Mouse (Mus musculus) CD4-positive, CD25-positive, alpha-beta regulatory T cell, adult 4 months (primary cell): ENCODE measurements around the gene 9130409I23Rik. TPM values are rescaled to one million over a fixed set of nuclear protein-coding genes. Genes with fewer than 3 reads are reported as not detected.
A peak's percentile ranks its signal among the peaks of the same experiment; 100 is the strongest.
"Not testable (repeated sequence)": the region's sequence is repeated elsewhere in the genome, so short reads cannot be mapped to it uniquely, and the experiment has no call there.

Experiments
- ATAC-seq: one replicate; pipeline ENCODE4 v1.8.0; 2017
- polyA plus RNA-seq, 2 experiments: library from polyadenylated mRNA; unstranded; fragments of 100-300 nt; shearing (Covaris generic); gene quantifications; one replicate each; pipeline ENCODE4 v1.2.1; 2017

9130409I23Rik gene
- polyA plus RNA-seq, 2 experiments from 2014 or later: not detected

GRCm38 (mm10) chr1:181035015-181035778 is 15.8 kb upstream of the 9130409I23Rik start:
- ATAC-seq: not testable (repeated sequence)

- no peak for ATAC-seq
Measured at GRCm38 (mm10) chr1:181037623-181038022, 13.4 kb upstream of the 9130409I23Rik start.

- ATAC-seq: peak; percentile 45
Measured at GRCm38 (mm10) chr1:181039652-181040051, 11.4 kb upstream of the 9130409I23Rik start.

- ATAC-seq: no peak
Measured at GRCm38 (mm10) chr1:181047520-181047919, 3.5 kb upstream of the 9130409I23Rik start.

- ATAC-seq: no peak
Measured at GRCm38 (mm10) chr1:181049328-181049842, 1.7 kb upstream of the 9130409I23Rik start.

- no peak for ATAC-seq
Measured at GRCm38 (mm10) chr1:181052898-181053297, 1.9 kb downstream of the 9130409I23Rik start.

GRCm38 (mm10) chr1:181061784-181062485 is 10.9 kb downstream of the 9130409I23Rik start:
- no peak for ATAC-seq

- no peak for ATAC-seq
Measured at GRCm38 (mm10) chr1:181063991-181064390, 13.0 kb downstream of the 9130409I23Rik start.

- ATAC-seq: no peak
Measured at GRCm38 (mm10) chr1:181064648-181065047, 13.6 kb downstream of the 9130409I23Rik start.

GRCm38 (mm10) chr1:181068344-181068743 is 17.3 kb downstream of the 9130409I23Rik start:
- no peak for ATAC-seq

GRCm38 (mm10) chr1:181069671-181070070 is 18.6 kb downstream of the 9130409I23Rik start:
- no peak for ATAC-seq

GRCm38 (mm10) chr1:181073075-181073474 is 22.0 kb downstream of the 9130409I23Rik start:
- no peak for ATAC-seq

GRCm38 (mm10) chr1:181084021-181084420 is 33.0 kb downstream of the 9130409I23Rik start:
- no peak for ATAC-seq

GRCm38 (mm10) chr1:181090048-181090447 is 39.0 kb downstream of the 9130409I23Rik start:
- no peak for ATAC-seq

Other genes with a start within 250 kb of the 9130409I23Rik start
- 100 to 1,000 TPM; 579 to 648 TPM for gene H3f3a, start 237.3 kb upstream of the 9130409I23Rik start, polyA plus RNA-seq
- 10 to 100 TPM; 44.4 to 50.2 TPM for gene Sde2, start 200.1 kb upstream of the 9130409I23Rik start, polyA plus RNA-seq
- not detected for gene Lefty2, start 158.1 kb upstream of the 9130409I23Rik start, polyA plus RNA-seq
- 10 to 100 TPM; 40.9 to 59.2 TPM for gene Pycr2, start 146.9 kb upstream of the 9130409I23Rik start, polyA plus RNA-seq
- gene Lefty1, start 116.2 kb upstream of the 9130409I23Rik start, polyA plus RNA-seq: not detected
- 10 to 100 TPM; 17.2 to 34.7 TPM for gene Tmem63a, start 108.9 kb upstream of the 9130409I23Rik start, polyA plus RNA-seq
- gene Ephx1, start 30.3 kb upstream of the 9130409I23Rik start, polyA plus RNA-seq: 100 to 1,000 TPM; 247 to 262 TPM
- gene Nvl, start 93.0 kb downstream of the 9130409I23Rik start, polyA plus RNA-seq: 10 to 100 TPM; 36.4 to 43.5 TPM
- 10 to 100 TPM; 65.6 to 72.8 TPM for gene Cnih4, start 93.5 kb downstream of the 9130409I23Rik start, polyA plus RNA-seq
- gene Wdr26, start 160.8 kb downstream of the 9130409I23Rik start, polyA plus RNA-seq: 10 to 100 TPM; 34.7 to 40.9 TPM